Mouse (Mus musculus) embryonic facial prominence, embryonic 11.5 days (tissue): ENCODE data around the gene Gm20388. TPM values are rescaled to one million over a fixed set of nuclear protein-coding genes. Genes with fewer than 3 reads are reported as not detected.

Source experiments
- ATAC-seq: fragments of 200-750 bp; cut with Nextera tagmentation; replicated peaks from 2 replicates; pipeline ENCODE4 v1.8.0; 2017; ENCODE audit warnings: low read depth; ENCODE audit not compliant: insufficient number of reproducible peaks, low FRiP score, low TSS enrichment
- DNase-seq: peaks from one replicate; pipeline ENCODE4 v3.0.0-alpha.2; 2015; ENCODE audit warnings: low spot score
- H3K27ac ChIP-seq: fragments of 300-500 bp; sonication (generic); replicated peaks from 2 replicates; pipeline ENCODE4 v1.5.1; 2014; ENCODE audit warnings: mild to moderate bottlenecking, low read depth, low read length, control low read depth
- H3K27me3 ChIP-seq: fragments of 300-500 bp; sonication (generic); 2 replicates; pipeline ENCODE4 v1.6.1; 2014; ENCODE audit warnings: mild to moderate bottlenecking, low read length, moderate library complexity, mixed read lengths; ENCODE audit not compliant: control insufficient read depth, insufficient read depth
- H3K36me3 ChIP-seq: fragments of 300-500 bp; sonication (generic); replicated peaks from 2 replicates; pipeline ENCODE4 v1.6.1; 2014; ENCODE audit warnings: low read depth, mild to moderate bottlenecking, low read length, moderate library complexity, mixed read lengths; ENCODE audit not compliant: control insufficient read depth, insufficient read depth
- H3K4me1 ChIP-seq: fragments of 300-500 bp; sonication (generic); 2 replicates; pipeline ENCODE4 v1.6.1; 2014; ENCODE audit warnings: low read length, mixed read lengths; ENCODE audit not compliant: control insufficient read depth, insufficient read depth
- H3K4me2 ChIP-seq: fragments of 300-500 bp; sonication (generic); 2 replicates; pipeline ENCODE4 v1.6.1; 2014; ENCODE audit warnings: low read depth, mild to moderate bottlenecking, control low read depth, low read length, moderate library complexity
- H3K4me3 ChIP-seq: fragments of 300-500 bp; sonication (generic); 2 replicates; pipeline ENCODE4 v1.5.1; 2014; ENCODE audit warnings: low read depth, low read length, control low read depth
- H3K9ac ChIP-seq: fragments of 300-500 bp; sonication (generic); replicated peaks from 2 replicates; pipeline ENCODE4 v1.6.1; 2014; ENCODE audit warnings: mild to moderate bottlenecking, control low read depth, low read length
- H3K9me3 ChIP-seq: fragments of 300-500 bp; sonication (generic); replicated peaks from 2 replicates; pipeline ENCODE4 v1.6.1; 2016; ENCODE audit warnings: mild to moderate bottlenecking, low read length, inconsistent platforms, mixed read lengths; ENCODE audit not compliant: control insufficient read depth
- whole genome bisulfite sequencing: fragments of 180-500 bp; shearing (Covaris S2); extraction: QIAGEN DNeasy Blood & Tissue Kit; methylation state at CpG from one replicate; pipeline ENCODE4 v1.1.7; 2014; 5-methylcytosine and 5-hydroxymethylcytosine counted together
- polyA plus RNA-seq: library from polyadenylated mRNA; unstranded; fragments of >200 nt; fragmentation: Nextera tagmentation; extraction: Ambion mirVana; gene quantifications from 2 replicates; pipeline ENCODE4 v1.2.1, GENCODE M21; 2014

Gene Gm20388
- polyA plus RNA-seq, 1 experiment from 2014 or later: 3.1 TPM

DNA sequence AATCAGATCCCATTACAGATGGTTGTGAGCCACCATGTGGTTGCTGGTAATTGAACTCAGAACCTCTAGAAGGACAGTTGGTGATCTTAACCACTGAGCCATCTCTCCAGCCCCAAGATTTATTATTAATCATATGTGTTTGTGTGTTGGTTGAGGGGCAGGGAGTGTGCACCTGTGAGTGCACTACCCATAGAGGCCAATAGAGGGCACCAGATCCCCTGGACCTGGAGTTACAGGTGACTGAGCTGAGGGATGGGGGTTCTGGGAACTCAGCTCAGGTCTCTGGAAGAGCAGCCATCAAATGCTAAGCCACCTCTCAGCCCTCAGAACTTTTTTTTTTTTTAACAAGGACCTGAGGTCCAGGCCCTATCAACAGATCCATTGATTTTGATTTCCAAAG lies 474.1 kb downstream of the Gm20388 start:
- DNase-seq: no peak
- Histone ChIP-seq H3K9ac (no peak overlapping the region), H3K36me3 (no peaks in the 10 kb centered on the region), H3K9me3 (no peaks in the 10 kb centered on the region), H3K4me1 (no peaks in the 10 kb centered on the region), H3K4me3 (no peak overlapping the region), H3K27me3 (no peaks in the 10 kb centered on the region), H3K27ac (no peak overlapping the region), H3K4me2 (no peak overlapping the region)
- ATAC-seq: no peak

DNA sequence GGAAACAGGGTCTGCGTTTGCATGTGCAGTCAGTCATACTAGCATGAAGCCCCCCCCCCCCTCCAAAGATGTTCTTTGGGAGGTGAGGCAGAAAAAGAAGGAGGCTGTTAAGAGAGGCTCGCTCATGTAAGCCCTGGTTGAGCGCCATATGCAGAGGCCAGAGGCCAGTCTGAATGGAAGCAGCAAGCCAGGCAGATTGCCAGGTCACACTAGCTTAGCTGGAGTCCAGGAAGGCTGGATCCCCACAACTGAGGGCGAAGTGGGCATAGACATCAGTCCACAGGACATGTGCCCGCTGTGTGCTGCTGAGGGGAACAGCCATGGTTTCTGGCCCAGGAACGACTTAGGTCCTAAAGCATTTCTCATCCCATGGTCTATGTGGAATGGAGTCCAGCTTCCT lies 477.6 kb downstream of the Gm20388 start:
- Histone ChIP-seq H3K27ac (no peak overlapping the region), H3K9ac (no peak overlapping the region), H3K4me2 (no peak overlapping the region), H3K9me3 (no peaks in the 10 kb centered on the region), H3K27me3 (no peaks in the 10 kb centered on the region), H3K4me3 (no peak overlapping the region), H3K4me1 (no peaks in the 10 kb centered on the region), H3K36me3 (no peaks in the 10 kb centered on the region)
- 93% methylated on average over 6 of the region's 6 CpGs for WGBS
- no peak for DNase-seq
- no peak for ATAC-seq

DNA sequence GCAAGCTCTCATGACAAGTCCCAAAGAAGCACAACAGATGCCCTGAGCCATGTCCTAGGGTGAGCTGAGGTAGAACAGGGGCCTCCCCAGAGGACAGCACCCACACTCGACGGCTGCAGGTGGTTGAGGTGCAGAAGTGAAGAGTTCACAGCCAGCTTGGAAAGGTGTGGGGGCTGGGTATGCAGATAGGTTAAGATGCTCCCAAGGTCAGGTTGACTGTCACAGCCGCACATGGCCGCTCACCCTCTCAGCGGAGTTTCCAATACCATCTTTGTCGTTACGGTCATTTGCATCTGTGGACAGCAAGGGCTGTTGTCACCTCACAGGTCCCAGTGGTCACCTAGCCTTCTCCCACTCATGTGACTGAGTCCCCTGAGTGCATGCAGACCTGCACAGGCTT lies 480.0 kb downstream of the Gm20388 start:
- WGBS: 90% methylated on average over 7 of the region's 7 CpGs
- H3K27me3 ChIP-seq: no peaks in the 10 kb centered on the region
- H3K36me3 ChIP-seq: no peaks in the 10 kb centered on the region
- no peaks in the 10 kb centered on the region for H3K9me3 ChIP-seq
- H3K27ac ChIP-seq: no peak overlapping the region
- no peak overlapping the region for H3K4me2 ChIP-seq
- no peak overlapping the region for H3K9ac ChIP-seq
- DNase-seq (no peak), ATAC-seq (no peak)
- no peaks in the 10 kb centered on the region for H3K4me1 ChIP-seq
- no peak overlapping the region for H3K4me3 ChIP-seq

DNA sequence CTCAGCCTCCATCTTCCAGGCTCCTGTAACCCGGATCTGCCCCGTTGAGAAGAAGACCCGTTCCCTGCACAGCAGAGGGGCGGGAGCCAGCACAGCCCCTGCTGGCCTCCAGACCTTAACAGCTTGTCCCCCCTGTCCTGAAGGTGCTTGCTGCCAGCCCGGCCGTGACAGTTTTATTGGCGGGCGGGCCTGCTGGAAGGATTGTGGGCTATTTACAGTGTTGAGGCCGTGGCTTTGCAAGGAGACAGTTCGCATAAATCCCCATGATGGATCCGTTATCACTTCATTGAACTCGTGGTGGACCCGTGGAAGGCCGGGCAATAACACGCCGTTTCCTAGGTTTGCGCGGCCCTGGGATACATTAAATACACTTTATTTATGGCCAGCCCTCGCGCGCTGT lies 481.2 kb downstream of the Gm20388 start:
- Histone ChIP-seq H3K27ac (no peak overlapping the region), H3K4me3 (no peak overlapping the region), H3K9ac (no peak overlapping the region), H3K4me2 (no peak overlapping the region), H3K4me1 (no peaks in the 10 kb centered on the region), H3K9me3 (no peaks in the 10 kb centered on the region), H3K36me3 (no peaks in the 10 kb centered on the region), H3K27me3 (no peaks in the 10 kb centered on the region)
- DNase-seq (no peak), ATAC-seq (no peak)
- WGBS: 84% methylated on average over 21 of the region's 21 CpGs

DNA sequence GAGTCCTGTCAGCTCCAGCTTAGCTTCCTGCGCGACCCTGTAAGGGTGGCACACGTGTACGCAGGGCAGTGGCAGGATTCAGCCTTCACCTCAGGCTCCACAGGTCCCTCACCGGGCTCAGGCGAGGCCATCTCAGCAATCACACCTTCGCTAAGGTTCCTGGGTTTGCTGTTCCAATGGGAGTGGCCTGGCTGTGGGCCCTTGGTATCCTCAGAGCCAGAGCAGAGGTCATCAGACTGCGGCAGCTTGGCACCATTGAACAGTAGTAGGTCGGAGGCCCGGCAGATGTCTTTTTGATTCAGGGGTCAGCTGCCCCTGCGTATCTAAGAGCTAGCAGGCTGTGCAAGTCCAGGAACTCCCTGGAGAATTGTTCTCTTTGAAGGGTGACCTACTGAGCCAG lies 482.4 kb downstream of the Gm20388 start:
- Histone ChIP-seq H3K4me2 (no peak overlapping the region), H3K36me3 (no peaks in the 10 kb centered on the region), H3K9me3 (no peaks in the 10 kb centered on the region), H3K4me1 (no peaks in the 10 kb centered on the region; the same call in 1 of the 2 replicates), H3K27ac (no peak overlapping the region), H3K4me3 (no peak overlapping the region), H3K9ac (no peak overlapping the region), H3K27me3 (no peaks in the 10 kb centered on the region)
- DNase-seq (no peak), ATAC-seq (no peak)
- whole genome bisulfite sequencing: 85% methylated on average over 11 of the region's 11 CpGs

DNA sequence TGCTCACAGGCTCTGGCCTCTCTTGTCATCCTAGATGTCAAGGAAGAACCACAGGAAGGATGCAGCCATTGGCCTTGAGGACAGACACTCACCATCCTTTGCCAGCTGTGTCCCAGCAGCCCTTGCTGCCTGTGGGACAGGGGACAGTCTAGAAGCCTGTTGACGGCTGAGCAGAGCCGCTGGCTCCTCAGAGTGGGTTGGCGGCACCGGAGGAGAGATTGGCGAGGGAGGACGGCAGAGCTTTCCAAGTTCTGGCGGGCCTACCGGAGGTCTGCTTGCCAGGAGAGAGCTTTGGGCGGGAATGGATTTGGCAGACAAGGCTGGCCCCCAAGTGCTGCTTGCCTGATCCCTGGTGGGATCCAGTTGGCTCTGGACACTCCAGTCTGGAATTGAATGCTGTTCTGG lies 483.2 kb downstream of the Gm20388 start:
- ATAC-seq: no peak
- peaks cover 2% of the 10 kb centered on the region; the same call in 1 of the 2 replicates for H3K4me1 ChIP-seq

DNA sequence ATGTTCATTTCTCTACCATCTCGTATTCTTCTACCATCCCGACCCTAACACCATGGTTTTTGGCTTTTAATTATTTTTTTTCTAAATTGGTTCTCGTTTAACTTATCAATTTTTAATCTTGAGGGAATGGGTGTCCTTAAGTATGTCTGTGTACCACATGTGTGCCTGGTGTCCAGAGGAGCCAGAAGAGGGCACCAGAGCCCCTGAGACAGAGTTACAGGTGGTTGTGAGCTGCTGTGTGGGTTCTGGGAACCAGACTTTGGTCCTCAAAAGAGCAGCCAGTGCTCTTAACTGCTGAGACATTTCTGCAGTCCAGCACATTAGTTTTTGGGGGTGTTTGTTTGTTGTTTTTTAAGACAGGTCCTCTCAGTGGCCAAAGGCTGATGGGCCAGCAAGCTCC lies 485.3 kb downstream of the Gm20388 start:
- DNase-seq (no peak), ATAC-seq (no peak)
- Histone ChIP-seq H3K9ac (no peak overlapping the region), H3K4me2 (no peak overlapping the region), H3K27ac (no peak overlapping the region), H3K36me3 (no peaks in the 10 kb centered on the region), H3K4me1 (peaks cover 5% of the 10 kb centered on the region; the same call in 1 of the 2 replicates), H3K4me3 (no peak overlapping the region), H3K27me3 (no peaks in the 10 kb centered on the region), H3K9me3 (no peaks in the 10 kb centered on the region)
- 92% methylated on average over 3 of the region's 3 CpGs for WGBS

More for the DNA sequence above, 483.2 kb downstream of the Gm20388 start:
- DNase-seq: no peak
- Histone ChIP-seq H3K9me3 (no peaks in the 10 kb centered on the region), H3K27ac (no peak overlapping the region), H3K9ac (no peak overlapping the region), H3K36me3 (no peaks in the 10 kb centered on the region), H3K27me3 (no peaks in the 10 kb centered on the region), H3K4me2 (no peak overlapping the region), H3K4me3 (no peak overlapping the region)
- WGBS: 81% methylated on average over 9 of the region's 9 CpGs

DNA sequence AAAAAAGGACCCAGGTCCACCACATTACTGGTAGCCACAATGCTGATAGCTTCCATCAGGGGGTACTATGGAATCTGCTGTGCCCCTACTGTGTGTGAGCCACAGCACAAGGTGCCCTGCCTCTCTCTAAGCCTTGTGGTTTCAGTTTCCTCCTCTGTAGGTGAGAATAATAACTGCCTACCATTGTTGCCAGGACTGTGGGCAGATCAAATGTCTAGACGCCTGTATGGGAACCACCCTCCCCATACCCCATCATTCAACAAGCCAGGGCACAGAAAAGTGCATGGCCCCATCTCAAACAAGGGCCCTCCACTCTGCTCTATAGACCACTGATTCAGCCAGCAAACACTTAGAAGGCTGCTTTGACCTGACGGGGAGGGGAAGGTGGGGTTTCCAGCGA lies 486.1 kb downstream of the Gm20388 start:
- Histone ChIP-seq H3K27ac (no peak overlapping the region), H3K27me3 (no peaks in the 10 kb centered on the region), H3K4me3 (no peak overlapping the region), H3K4me1 (peaks cover 5% of the 10 kb centered on the region; the same call in 1 of the 2 replicates), H3K4me2 (no peak overlapping the region), H3K9ac (no peak overlapping the region), H3K36me3 (no peaks in the 10 kb centered on the region; the same call in 1 of the 2 replicates), H3K9me3 (no peaks in the 10 kb centered on the region)
- 54% methylated on average over 3 of the region's 3 CpGs for WGBS
- DNase-seq (no peak), ATAC-seq (no peak)
